Mouse (Mus musculus): Measurements from ENCODE around the gene Depp1. TPM values are rescaled to one million over a fixed set of nuclear protein-coding genes. Genes with fewer than 3 reads are reported as not detected.

The Depp1 gene
- polyA plus RNA-seq, 1 experiment from 2014 or later, result 11.0 TPM

- H3K9ac ChIP-seq, result no peak overlapping the region
- no peaks in the 10 kb centered on the region for H3K9me3 ChIP-seq
- WGBS, result 74% methylated on average over 10 of the region's 10 CpGs
- no peak overlapping the region for H3K4me2 ChIP-seq
- no peaks in the 10 kb centered on the region for H3K27me3 ChIP-seq
- 0 out of 2 replicates have a peak, but pooled peaks cover 8% of the 10 kb centered on the region for H3K36me3 ChIP-seq
- no peak for ATAC-seq (ENCODE audit: low read depth)
- no peaks in the 10 kb centered on the region; the same call in 1 of the 2 replicates for H3K4me1 ChIP-seq (replicated peaks)
- no peak overlapping the region; the same call in 1 of the 2 replicates for H3K27ac ChIP-seq (replicated peaks)
- no peak overlapping the region for H3K4me3 ChIP-seq
These were observed 14.9 kb upstream of the Depp1 start for GRCm38 (mm10) chr6:116635251-116636180.

GRCm38 (mm10) chr6:116636581-116637235 lies 13.7 kb upstream of the Depp1 start:
- Histone ChIP-seq H3K36me3 (0 out of 2 replicates have a peak, but pooled peaks cover 12% of the 10 kb centered on the region), H3K27ac (replicated peaks) (no peak overlapping the region), H3K4me3 (no peak overlapping the region), H3K4me2 (no peak overlapping the region), H3K9me3 (no peaks in the 10 kb centered on the region), H3K27me3 (no peaks in the 10 kb centered on the region), H3K4me1 (replicated peaks) (no peaks in the 10 kb centered on the region), H3K9ac (no peak overlapping the region)
- 82% methylated on average over 9 of the region's 9 CpGs for WGBS
- no peak for ATAC-seq (ENCODE audit: low read depth)

- Histone ChIP-seq H3K4me2 (no peak overlapping the region), H3K4me1 (replicated peaks) (no peaks in the 10 kb centered on the region), H3K36me3 (0 out of 2 replicates have a peak, but pooled peaks cover 14% of the 10 kb centered on the region), H3K27ac (replicated peaks) (no peak overlapping the region), H3K9ac (no peak overlapping the region), H3K9me3 (no peaks in the 10 kb centered on the region), H3K27me3 (no peaks in the 10 kb centered on the region), H3K4me3 (no peak overlapping the region)
- ATAC-seq (ENCODE audit: low read depth), result no peak
- WGBS, result 84% methylated on average over 5 of the region's 5 CpGs
These were observed 12.9 kb upstream of the Depp1 start for GRCm38 (mm10) chr6:116637496-116637895.

- Histone ChIP-seq H3K4me3 (no peak overlapping the region), H3K36me3 (0 out of 2 replicates have a peak, but pooled peaks cover 14% of the 10 kb centered on the region), H3K4me1 (replicated peaks) (no peaks in the 10 kb centered on the region), H3K27me3 (no peaks in the 10 kb centered on the region), H3K27ac (replicated peaks) (no peak overlapping the region), H3K9ac (no peak overlapping the region), H3K9me3 (no peaks in the 10 kb centered on the region), H3K4me2 (no peak overlapping the region)
- no peak for ATAC-seq (ENCODE audit: low read depth)
- 92% methylated on average over 2 of the region's 2 CpGs for WGBS
These were observed 11.5 kb upstream of the Depp1 start for GRCm38 (mm10) chr6:116638871-116639270.

- Histone ChIP-seq H3K9me3 (no peaks in the 10 kb centered on the region), H3K36me3 (peaks cover 17% of the 10 kb centered on the region; the same call in 1 of the 2 replicates), H3K4me2 (no peak overlapping the region), H3K4me1 (replicated peaks) (no peaks in the 10 kb centered on the region), H3K27me3 (no peaks in the 10 kb centered on the region), H3K9ac (no peak overlapping the region), H3K27ac (replicated peaks) (no peak overlapping the region), H3K4me3 (no peak overlapping the region)
- no peak for ATAC-seq (ENCODE audit: low read depth)
- 73% methylated on average over 2 of the region's 2 CpGs for WGBS
These were observed 10.7 kb upstream of the Depp1 start for GRCm38 (mm10) chr6:116639663-116640062.

GRCm38 (mm10) chr6:116642942-116643341 lies 7.5 kb upstream of the Depp1 start:
- ATAC-seq (ENCODE audit: low read depth), result no peak
- Histone ChIP-seq H3K27ac (replicated peaks) (no peak overlapping the region), H3K4me2 (no peak overlapping the region), H3K9me3 (no peaks in the 10 kb centered on the region), H3K4me1 (replicated peaks) (no peaks in the 10 kb centered on the region), H3K4me3 (no peak overlapping the region), H3K9ac (no peak overlapping the region), H3K36me3 (peaks cover 12% of the 10 kb centered on the region; the same call in 1 of the 2 replicates), H3K27me3 (no peaks in the 10 kb centered on the region)
- 88% methylated on average over 11 of the region's 11 CpGs for WGBS

GRCm38 (mm10) chr6:116643881-116644280 lies 6.5 kb upstream of the Depp1 start:
- WGBS, result 65% methylated on average over 4 of the region's 4 CpGs
- ATAC-seq (ENCODE audit: low read depth), result no peak
- Histone ChIP-seq H3K27ac (replicated peaks) (no peak overlapping the region), H3K27me3 (no peaks in the 10 kb centered on the region), H3K9ac (no peak overlapping the region), H3K4me2 (no peak overlapping the region), H3K4me3 (no peak overlapping the region), H3K4me1 (replicated peaks) (no peaks in the 10 kb centered on the region), H3K9me3 (no peaks in the 10 kb centered on the region), H3K36me3 (peaks cover 12% of the 10 kb centered on the region; the same call in 1 of the 2 replicates)

- 61% methylated on average over 3 of the region's 3 CpGs for WGBS
- peaks cover 12% of the 10 kb centered on the region; the same call in 1 of the 2 replicates for H3K36me3 ChIP-seq
- no peak overlapping the region for H3K9ac ChIP-seq
- no peak overlapping the region for H3K4me2 ChIP-seq
- H3K27me3 ChIP-seq, result no peaks in the 10 kb centered on the region
- H3K4me3 ChIP-seq, result no peak overlapping the region
- no peaks in the 10 kb centered on the region for H3K9me3 ChIP-seq
- ATAC-seq (ENCODE audit: low read depth), result no peak
- no peaks in the 10 kb centered on the region for H3K4me1 ChIP-seq (replicated peaks)
- no peak overlapping the region for H3K27ac ChIP-seq (replicated peaks)
These were observed 6.1 kb upstream of the Depp1 start for GRCm38 (mm10) chr6:116644335-116644734.

- WGBS, result 76% methylated on average over 12 of the region's 12 CpGs
- Histone ChIP-seq H3K36me3 (peaks cover 2% of the 10 kb centered on the region; the same call in 1 of the 2 replicates), H3K9ac (no peak overlapping the region), H3K4me1 (replicated peaks) (peaks cover 10% of the 10 kb centered on the region), H3K4me2 (no peak overlapping the region), H3K27me3 (no peaks in the 10 kb centered on the region), H3K4me3 (no peak overlapping the region), H3K9me3 (no peaks in the 10 kb centered on the region), H3K27ac (replicated peaks) (no peak overlapping the region)
- no peak for ATAC-seq (ENCODE audit: low read depth)
These were observed 2.6 kb upstream of the Depp1 start for GRCm38 (mm10) chr6:116647763-116648162.

GRCm38 (mm10) chr6:116649811-116650210 lies 598 bp upstream of the Depp1 start:
- Histone ChIP-seq H3K9ac (no peak overlapping the region), H3K9me3 (no peaks in the 10 kb centered on the region), H3K36me3 (no peaks in the 10 kb centered on the region), H3K27ac (replicated peaks) (no peak overlapping the region), H3K4me3 (no peak overlapping the region), H3K4me2 (no peak overlapping the region), H3K4me1 (replicated peaks) (peaks cover 10% of the 10 kb centered on the region), H3K27me3 (no peaks in the 10 kb centered on the region)
- 87% methylated on average over 7 of the region's 7 CpGs for WGBS
- ATAC-seq (ENCODE audit: low read depth), result no peak

- H3K27me3 ChIP-seq, result no peaks in the 10 kb centered on the region
- H3K9ac ChIP-seq, result no peak overlapping the region
- WGBS, result 82% methylated on average over 20 of the region's 20 CpGs
- ATAC-seq (ENCODE audit: low read depth), result no peak
- H3K9me3 ChIP-seq, result no peaks in the 10 kb centered on the region
- H3K27ac ChIP-seq (replicated peaks), result no peak overlapping the region
- no peak overlapping the region for H3K4me3 ChIP-seq
- 0 out of 2 replicates have a peak overlapping the region, but pooled peaks have one; percentile 1 for H3K4me2 ChIP-seq
- no peaks in the 10 kb centered on the region for H3K36me3 ChIP-seq
- H3K4me1 ChIP-seq (replicated peaks), result peaks cover 10% of the 10 kb centered on the region
These were observed 1.2 kb downstream of the Depp1 start for GRCm38 (mm10) chr6:116651437-116652118.

- no peaks in the 10 kb centered on the region for H3K36me3 ChIP-seq
- H3K27me3 ChIP-seq, result no peaks in the 10 kb centered on the region
- H3K27ac ChIP-seq (replicated peaks), result no peak overlapping the region
- H3K4me2 ChIP-seq, result no peak overlapping the region
- H3K4me1 ChIP-seq (replicated peaks), result peaks cover 10% of the 10 kb centered on the region
- H3K9ac ChIP-seq, result no peak overlapping the region
- 75% methylated on average over 3 of the region's 3 CpGs for WGBS
- no peak overlapping the region for H3K4me3 ChIP-seq
- ATAC-seq (ENCODE audit: low read depth), result no peak
- H3K9me3 ChIP-seq, result no peaks in the 10 kb centered on the region
These were observed 2.8 kb downstream of the Depp1 start for GRCm38 (mm10) chr6:116653191-116653590.
